Mouse (Mus musculus): Measurements from ENCODE around the gene Nmt2.

The Nmt2 gene

GRCm38 (mm10) chr2:3361067-3361466 lies 77.1 kb downstream of the Nmt2 start:
- CTCF ChIA-PET = no interaction called here
- POLR2A ChIA-PET = no interaction called here

DNA sequence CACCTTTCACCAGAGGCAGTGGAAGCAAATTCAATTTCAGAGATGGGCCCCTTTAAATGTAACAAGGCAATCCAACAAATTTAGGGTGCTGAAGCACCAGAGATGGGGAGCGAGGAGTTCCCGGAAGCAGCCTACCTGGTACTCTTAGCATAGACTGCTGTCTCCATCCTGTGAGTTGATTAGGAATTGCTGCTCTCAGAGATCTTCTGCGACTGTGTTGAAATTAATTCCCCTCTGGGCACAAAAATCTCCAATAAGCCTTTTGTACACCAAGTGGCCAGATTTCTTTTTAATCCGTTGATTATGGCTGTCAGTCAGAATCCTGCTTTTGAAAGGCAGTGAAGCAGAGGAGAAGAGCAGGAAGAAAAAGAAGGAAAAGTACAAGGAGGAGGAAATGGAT lies 81.1 kb downstream of the Nmt2 start:
- ChIA-PET CTCF (no interaction called here), POLR2A (no interaction called here)
